Mouse (Mus musculus) left cerebral cortex, postnatal 25 days (tissue): Measurements from ENCODE around the gene Cstb. TPM values are rescaled to one million over a fixed set of nuclear protein-coding genes. Genes with fewer than 3 reads are reported as not detected.
A peak's percentile ranks its signal among the peaks of the same experiment; 100 is the strongest.

ENCODE experiments used
- DNase-seq, 2 experiments: peaks; one replicate each; pipeline ENCODE4 v3.0.0; 2022; ENCODE audit warnings: low spot score in 2 of 2, mixed read lengths in 1 of 2
- intact Hi-C: fragments of 180-260 bp; cut with DNase I; formaldehyde crosslinking; loops from one replicate; pipeline ENCODE4 v1.15.1; 2025
- total RNA-seq, 2 experiments: library from RNA; stranded (reverse); gene quantifications; 2 replicates each; pipeline ENCODE4 v1.2.3; 2021

Gene Cstb
- 10 to 100 TPM; 39.5 to 42.4 TPM for total RNA-seq

DNA sequence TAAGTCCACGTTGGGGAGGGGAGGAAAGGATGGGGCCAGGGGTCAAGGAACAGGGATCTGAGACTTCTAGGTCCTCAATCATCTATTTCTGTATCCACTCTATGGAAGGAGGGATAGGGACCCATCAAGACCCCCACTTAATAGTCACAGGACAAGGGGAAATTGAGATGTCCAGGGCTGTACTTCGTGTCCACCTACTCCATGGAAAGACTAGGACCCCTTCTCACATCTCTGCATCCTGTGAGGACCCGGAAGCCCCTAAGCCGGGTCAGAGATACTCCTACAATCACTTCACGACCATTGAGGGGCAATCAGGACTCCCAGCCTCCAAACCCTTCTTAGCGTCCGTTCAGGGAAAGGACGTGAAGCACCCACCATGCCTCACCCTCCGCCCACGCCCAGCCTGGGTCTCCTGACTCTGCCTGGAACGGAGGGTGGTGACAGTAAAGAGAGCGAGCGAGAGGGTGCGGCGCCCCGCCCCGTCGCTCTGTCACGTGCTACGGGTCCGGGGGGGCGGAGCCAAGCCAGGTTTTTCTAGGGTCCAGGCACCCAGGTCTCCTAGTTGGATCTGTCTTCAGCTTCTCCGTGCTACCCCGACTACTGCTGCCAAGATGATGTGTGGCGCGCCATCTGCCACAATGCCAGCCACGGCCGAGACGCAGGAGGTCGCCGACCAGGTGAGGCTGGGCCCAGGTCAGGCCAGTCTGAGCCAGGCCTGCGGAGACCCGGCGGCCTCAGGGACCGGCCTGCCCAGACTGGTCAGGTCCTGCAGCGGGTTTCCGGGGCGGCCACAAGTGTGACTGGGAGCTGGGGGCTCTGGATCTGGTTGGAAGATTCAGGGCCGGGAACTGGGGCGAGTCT, at the start of gene Cstb:
Gene Cstb (plus strand): TSS at position 489 of the 861 bp plus-strand sequence.
- intact Hi-C loops = no loop called here

DNA sequence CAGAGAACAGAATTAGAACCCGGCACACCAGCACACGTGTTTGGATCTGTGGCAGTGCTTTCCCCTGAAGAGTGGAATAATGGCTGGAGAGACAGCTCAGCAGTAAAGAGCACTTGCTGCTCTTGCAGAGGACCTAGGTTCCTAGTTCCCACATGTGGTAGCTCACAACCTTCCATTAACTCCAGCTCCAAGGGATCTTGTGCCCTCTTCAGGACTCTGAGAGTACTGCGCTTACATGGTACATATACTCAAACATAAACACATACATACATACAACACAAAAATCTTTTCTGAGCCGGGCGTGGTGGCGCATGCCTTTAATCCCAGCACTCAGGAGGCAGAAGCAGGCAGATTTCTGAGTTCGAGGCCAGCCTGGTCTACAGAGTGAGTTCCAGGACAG, 47.0 kb upstream of the Cstb start:
- DNase-seq = no peak
- intact Hi-C loops = no loop called here

More for the DNA sequence above, at the start of gene Cstb:
- DNase-seq = peak; percentile 84 to 90

DNA sequence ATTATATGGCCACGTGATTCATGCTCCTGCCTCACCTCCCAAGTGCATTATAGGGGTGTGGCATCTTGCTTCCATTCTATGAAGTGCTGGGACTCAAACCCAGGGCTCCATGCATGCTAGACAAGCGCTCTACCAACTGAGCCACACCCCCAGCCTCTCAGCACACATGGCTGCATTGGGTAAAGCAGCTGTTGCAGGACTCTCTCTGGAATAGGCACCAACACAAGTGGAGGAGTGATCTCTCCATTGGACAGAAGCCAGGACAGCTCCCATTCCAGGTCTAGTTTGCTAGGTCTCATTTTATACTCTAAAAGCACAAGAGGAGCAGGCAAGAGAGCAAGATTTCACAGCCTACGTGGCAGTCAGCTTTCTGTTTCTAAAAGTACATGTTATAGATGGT, 41.9 kb upstream of the Cstb start:
- intact Hi-C loops = no loop called here
- DNase-seq = peak in 1 of 2 experiments; percentile 54

DNA sequence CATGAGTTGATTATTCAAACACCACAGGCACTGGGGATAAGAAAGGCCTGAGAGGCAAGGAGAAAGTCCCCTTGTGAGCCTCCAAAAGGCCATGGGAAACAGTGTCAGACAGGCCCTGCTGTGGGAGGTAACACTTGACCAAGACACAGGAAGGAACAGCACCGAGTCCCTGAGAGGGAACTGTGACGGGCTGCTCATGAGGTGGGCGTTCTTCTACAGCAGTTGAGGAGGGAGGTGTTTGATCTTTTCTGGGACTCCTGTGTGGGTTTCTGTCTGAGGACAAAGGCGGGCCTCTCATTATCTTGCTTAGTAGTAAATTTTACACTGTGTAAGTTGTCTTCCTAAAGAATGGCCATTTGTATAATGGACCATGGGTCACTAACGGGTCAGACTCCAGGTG, 39.9 kb upstream of the Cstb start:
- peak in 1 of 2 experiments; percentile 84 for DNase-seq
- intact Hi-C loops = loop anchor here (2.0 to 5.0 kb wide), 2 partner anchors 33 to 383 kb away; partner anchors contain the start of gene Agpat3

DNA sequence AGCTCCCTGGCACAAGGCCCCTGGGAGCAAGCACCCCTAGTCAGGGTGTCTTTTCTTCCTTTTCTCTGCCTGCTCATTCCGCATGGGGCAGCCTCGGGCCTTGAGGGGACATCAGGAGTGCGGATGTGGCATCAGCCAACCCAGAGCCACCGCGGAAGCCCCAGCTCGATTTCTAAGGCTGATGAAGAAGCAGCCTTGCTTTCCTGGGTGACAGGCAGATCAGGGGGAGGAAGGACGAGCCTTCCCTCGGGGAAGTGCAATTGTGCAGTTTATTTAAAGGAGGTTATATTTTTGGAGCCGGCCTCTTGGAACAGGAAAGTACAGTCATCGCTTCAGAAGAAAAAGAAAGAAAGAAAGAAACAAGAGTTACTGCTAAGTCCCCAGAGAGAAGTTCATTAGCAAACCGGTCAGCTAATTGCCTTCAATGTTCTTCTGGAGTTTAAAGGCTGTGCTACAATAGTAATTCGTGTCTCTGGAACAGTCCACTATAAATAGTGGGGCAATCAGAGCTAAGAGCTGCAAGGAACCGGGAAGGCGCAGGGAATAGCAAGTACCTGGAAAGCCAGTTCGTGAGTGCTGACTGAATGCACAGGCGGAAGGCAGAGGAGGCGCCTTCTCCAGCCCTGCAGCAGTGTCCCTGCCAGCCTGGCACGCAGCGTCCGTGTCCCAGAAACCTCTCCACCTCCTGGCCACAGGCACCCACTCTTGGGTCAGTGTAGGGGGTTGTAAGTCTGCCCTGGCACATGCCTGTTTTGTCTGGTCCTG, 37.1 kb upstream of the Cstb start:
- intact Hi-C loops = loop anchor here (2.0 to 5.0 kb wide), 2 partner anchors 16 to 386 kb away; no protein-coding TSS in a partner anchor
- DNase-seq = peak; percentile 65 to 92

DNA sequence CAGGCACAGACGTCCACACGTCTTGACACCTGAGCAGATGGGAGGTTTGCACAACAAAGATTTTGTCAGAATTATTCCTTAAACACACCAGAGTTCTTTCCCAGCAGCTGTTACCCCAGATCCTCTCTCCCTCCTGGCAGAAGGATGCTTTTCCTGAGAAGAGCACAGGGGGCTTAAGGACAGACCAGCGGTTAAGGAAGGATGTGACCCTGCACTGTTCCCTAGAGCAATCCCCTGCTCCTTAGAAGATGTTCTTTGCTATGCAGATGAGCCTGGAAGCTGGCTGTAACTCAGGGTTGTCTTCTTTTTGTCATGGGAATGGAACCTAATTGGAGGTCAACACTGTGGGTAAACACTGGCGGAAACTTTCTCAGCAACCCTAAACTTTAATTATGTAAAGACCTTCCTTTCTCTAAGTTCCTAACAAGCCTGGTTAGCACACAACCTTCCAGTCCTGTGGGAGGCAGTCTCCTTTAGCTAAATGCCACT, 34.4 kb upstream of the Cstb start:
- intact Hi-C loops = no loop called here
- DNase-seq = no peak

DNA sequence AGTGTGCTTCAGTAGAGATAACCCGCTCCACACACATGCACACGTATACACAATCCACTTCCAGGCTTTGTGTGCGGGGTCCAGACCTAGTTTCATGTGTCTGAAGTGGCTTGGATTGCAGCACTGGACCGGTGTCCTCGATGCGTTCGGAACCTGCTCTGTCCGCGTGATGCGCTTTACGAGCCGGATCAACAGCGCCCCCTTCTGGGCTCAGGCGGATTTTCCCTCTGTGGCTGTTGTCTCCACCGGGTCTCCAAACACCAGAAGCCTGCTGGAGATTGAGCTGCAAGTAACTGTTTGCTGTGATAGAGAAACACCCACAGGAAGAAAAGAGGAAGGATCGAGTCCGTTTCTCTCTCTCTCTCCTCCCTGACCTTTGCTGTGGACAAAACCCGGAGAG, 33.4 kb upstream of the Cstb start:
- intact Hi-C loops = loop anchor here (1.0 kb wide), 2 partner anchors 69 to 113 kb away; no protein-coding TSS in a partner anchor
- DNase-seq = peak; percentile 85 to 87

DNA sequence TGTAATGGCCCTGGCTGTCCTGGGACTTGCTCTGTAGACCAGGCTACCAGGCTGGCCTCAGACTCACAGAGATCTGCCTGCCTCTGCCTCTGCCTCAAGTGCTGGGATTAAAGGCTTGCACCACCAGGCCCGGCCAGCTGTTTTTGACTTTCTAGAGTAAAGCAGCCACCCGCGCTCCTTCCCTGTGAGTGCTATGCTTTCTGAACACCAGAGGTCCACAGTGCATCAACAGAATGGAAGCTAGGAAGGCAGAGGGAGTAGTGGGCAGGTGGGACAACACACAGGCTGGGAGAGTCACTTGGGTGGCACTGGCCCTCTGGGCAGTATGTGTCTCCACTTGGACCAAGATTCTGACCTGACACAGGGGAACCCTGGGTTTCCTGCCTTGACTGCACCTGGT, 30.1 kb upstream of the Cstb start:
- DNase-seq = no peak
- intact Hi-C loops = loop anchor here (5.0 kb wide), 1 partner anchor 208 kb away; the partner anchor contains the start of gene Pwp2

DNA sequence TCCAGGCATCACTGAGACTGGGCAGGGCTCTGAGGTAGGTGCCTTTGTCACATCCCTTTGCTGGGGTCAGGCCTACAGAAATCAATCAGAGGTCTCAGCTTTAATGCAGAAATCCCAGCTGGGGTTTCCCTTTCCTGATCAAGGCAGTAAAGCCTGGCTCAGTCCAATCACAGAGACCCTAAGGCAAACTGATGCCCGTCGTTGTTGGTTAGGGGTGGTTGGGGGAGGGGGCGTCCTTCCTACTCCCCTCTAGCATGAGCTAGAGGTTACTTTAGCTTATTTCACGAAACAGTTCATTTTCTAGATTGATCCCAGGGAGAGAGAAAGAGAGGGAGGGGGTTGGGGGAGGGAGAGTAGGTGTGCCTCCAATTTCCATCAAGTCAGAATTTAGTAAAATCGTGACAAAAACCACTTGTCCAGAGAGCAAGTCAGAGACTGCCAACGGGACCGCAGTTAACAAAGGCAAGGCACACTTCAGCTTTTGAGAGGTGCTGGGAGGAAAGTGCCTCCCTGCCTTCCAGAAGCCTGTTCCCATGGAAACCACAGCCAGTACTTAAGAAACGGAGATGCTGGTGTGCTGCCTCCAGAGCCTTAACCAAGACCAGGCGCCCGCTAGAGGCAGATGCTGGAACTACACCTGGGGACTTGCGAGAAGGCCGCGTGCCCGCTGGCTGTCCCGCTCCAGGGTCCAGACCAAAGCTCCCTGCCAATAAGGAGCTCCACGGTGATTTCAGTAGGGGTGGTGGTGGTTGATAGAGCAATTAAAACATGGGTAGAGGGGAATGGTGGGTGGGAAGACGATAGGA, 29.4 kb upstream of the Cstb start:
- intact Hi-C loops = loop anchor here (1.0 to 5.0 kb wide), 2 partner anchors 117 to 209 kb away; partner anchors contain the start of gene Pwp2
- DNase-seq = peak; percentile 96 to 98

DNA sequence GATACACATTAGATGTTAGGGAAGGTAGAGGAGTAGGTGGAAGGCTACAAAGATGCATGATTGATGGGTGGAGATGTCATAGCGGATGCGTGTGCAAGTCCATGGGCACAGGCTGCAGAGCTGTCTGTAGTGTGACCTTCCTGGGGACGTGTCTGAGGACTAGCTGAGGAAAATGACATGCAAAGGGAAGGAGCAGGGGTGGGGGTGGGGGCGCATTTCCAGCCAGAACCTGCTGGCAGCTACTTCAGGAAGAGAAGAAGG, 28.9 kb upstream of the Cstb start:
- DNase-seq = no peak
- intact Hi-C loops = loop anchor here (1.0 to 5.0 kb wide), 2 partner anchors 117 to 209 kb away; partner anchors contain the start of gene Pwp2

DNA sequence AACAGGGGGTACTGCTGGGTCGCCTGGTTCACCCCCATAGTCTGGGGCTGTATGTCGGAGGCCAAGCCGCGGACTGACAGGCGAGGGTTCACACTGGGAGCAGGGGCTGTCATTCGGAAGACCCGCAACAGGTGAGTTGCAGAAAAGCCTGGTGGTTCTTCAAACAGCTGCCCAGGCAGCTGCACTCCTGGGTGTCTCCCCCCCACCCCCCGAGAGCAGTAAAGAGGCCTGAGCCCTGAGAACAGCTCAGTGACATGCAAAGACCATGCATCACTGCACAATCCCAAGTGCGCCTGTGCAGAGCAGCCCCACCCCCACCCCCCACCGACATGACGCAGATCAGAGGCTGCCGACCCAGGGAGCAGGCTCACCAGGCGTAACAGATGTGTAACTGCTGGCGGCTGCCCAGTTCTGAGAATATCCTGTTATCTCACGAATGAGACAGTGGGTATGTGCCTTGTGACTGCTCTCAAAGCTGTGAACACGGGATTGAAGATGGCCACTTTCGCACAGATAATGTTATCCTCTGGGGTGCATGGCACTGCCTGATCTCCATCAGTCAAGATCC, 26.3 kb upstream of the Cstb start:
- no peak for DNase-seq
- intact Hi-C loops = loop anchor here (5.0 kb wide), 1 partner anchor 212 kb away; the partner anchor contains the start of gene Pwp2

DNA sequence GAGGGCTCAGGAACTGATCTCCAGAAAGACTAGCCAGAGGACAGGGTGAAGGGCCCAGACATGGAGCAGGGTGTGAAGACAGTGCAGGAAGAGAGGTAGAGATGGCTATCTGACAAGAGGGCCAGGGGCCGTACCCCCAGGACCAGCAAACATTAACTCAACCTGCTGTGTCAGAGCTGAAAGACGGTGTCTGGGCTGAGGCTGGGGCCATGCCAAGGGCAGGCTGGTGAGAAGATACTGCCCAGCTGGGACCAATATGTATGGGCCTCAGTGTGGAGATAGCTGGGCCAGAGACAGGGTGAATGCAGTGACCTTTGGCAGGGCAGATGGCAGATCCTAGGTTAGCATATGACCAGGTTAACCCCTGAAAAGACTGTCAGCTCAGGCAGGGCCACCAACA, 24.3 kb upstream of the Cstb start:
- DNase-seq = no peak
- intact Hi-C loops = no loop called here

DNA sequence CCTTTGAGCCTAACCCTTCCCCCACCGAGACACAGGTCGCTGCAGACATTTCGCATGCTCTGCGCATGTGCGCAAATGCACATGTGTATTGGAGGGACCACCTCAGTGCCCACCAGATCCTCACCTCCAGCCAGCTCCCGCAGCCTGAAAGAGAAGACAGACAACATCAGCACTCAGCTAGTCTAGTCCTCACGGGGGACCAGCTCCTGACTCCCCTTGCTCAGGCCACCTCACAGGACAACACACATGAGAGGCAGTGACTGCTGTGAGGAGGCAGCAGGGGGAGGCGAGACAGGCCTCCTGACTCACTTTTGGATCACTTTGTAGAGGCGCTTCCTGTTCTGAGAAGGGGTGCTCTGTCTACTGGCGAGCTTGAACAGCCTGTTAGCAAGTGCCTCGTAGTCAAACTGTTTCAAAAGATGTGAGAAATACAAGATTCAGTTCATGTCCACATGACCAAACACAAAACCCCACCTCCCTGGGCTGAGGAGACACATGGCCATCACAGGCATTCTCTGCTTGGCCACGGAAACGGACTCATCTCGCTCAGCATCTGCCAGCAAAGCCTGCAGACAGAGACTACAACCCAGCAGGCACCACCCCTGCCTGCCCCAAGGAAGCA, 23.1 kb upstream of the Cstb start:
- DNase-seq = no peak
- intact Hi-C loops = no loop called here

DNA sequence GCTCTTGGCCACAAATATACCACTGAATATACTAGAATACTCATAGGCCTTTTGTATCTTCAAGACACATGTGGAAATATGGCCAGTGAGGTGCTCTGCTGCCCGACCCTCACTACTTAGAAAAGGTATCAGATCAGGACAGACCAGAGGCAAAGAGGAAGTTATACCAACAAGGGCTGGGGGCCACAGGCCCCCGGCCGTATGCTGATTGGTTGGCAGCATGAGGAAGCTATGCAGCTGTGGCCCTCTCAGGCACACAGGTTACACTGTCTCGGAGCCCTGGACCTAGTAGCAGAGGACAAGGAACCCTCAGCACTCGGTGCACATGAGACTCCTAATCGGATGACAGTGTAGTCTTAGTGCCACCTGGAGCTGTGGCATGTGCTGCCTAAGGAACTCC, 19.3 kb upstream of the Cstb start:
- intact Hi-C loops = no loop called here
- DNase-seq = no peak

DNA sequence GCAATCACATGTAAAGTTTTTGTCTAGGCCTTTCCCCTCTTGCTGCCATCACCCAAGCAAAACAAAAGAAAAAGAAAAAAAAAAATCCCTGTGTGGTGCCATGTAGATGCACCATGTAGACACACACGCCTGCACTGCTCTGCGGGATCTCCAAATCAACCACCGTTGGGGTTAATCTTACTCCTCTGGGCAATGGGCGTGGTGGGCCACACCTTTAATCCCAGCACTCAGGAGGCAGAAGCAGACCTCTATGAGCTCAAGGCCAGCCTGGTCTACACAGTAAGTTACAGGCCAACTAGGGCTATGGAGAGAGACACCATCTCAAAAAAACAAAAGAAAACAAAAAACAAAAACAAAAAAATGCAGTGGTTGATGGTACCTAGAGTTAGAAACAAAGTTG, 18.3 kb upstream of the Cstb start:
- no peak for DNase-seq
- intact Hi-C loops = no loop called here

DNA sequence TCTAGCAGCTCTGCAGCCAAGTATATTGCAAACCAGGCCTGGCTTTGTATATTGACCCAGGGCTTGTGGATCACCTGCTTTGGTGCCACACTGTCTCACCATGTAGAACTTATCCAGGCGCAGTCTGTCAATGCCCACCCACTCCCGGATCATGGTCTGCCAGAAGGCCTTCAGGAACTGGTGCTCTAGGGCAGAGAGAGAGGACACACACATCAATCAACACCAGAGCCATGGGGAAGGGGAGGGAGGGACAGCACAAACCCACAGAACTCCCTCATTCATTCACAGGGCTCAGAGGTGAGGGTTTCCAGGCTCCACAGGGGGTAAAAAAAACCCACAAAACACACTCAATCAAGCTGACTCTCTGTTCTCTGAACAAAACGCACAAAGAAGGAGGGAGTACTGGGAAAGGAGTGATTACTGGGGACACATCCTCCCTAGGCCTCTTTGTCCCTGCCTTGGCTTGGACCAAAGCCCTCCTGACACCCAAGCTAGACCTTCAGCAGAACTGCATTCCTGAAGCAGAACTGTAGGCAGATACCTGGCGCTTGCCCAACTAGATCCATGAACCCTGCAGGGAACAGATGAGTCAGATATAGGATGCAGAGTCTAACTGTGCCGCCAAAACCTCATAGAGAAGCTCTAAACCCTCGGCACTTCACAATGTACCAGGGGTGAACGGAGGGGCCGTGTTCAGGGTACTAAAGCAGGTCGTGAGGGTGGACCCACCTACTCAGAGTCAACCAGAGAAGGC, 16.3 kb upstream of the Cstb start:
- DNase-seq = no peak
- intact Hi-C loops = no loop called here

DNA sequence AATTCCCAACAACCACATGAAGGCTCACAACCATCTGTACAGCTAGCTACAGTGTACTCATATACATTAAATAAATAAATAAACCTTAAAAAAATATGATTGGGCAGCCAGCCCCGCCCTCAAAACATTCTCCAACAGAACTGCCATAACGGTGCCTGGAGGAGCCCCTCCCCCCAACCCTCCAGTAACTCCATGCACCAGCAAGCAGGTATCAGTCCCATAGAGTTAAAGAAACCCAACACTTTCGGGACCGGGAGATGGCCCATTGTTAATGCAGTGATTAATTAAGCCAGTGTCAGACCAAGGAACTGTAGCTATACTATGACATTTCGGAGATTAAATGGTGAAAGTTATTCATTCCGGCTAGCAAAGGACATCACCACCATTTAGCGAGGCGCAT, 13.6 kb upstream of the Cstb start:
- intact Hi-C loops = no loop called here
- DNase-seq = no peak
